Mouse (Mus musculus): ENCODE measurements around the gene Pah.

GRCm38 (mm10) chr10:87565712-87566111 is 44.1 kb downstream of the Pah start:
- TF ChIP-seq CTCF (IDR thresholded peaks at IDR 0.05; ENCODE audit: control insufficient read depth, insufficient read depth, insufficient replicate concordance, low read depth, low read length) = no peak
- TF ChIP-seq POLR2A (IDR thresholded peaks at IDR 0.05; ENCODE audit: control insufficient read depth, low read depth, low read length) = no peak
